Mouse (Mus musculus): ENCODE data around the gene 1700020D05Rik. TPM values are rescaled to one million over a fixed set of nuclear protein-coding genes. Genes with fewer than 3 reads are reported as not detected.

The 1700020D05Rik gene
- polyA plus RNA-seq, 1 experiment from 2014 or later: not detected

GRCm38 (mm10) chr19:5468374-5468773 lies 35.2 kb downstream of the 1700020D05Rik start, which contains the start of gene Ctsw:
Gene Ctsw (minus strand): TSS chr19:5468507.
- H3K4me1 ChIP-seq (ENCODE audit: control insufficient read depth, insufficient read depth, low read length): no peaks in the 10 kb centered on the region
- no peaks in the 10 kb centered on the region for H3K27me3 ChIP-seq (replicated peaks; ENCODE audit: control insufficient read depth, insufficient read depth, low read length)
- no peak within 1 kb of the TSS for H3K4me3 ChIP-seq (ENCODE audit: low read length)
- peaks cover 18% of the 10 kb centered on the region for H3K36me3 ChIP-seq (ENCODE audit: control insufficient read depth, insufficient read depth, low read length)
- H3K9me3 ChIP-seq (ENCODE audit: control insufficient read depth, low read length): no peaks in the 10 kb centered on the region
- no peak within 1 kb of the TSS for H3K27ac ChIP-seq (ENCODE audit: low read length)
- no peak within 1 kb of the TSS for H3K4me2 ChIP-seq (ENCODE audit: low read depth, low read length)
- no peak for ATAC-seq
- no peak within 1 kb of the TSS for H3K9ac ChIP-seq (ENCODE audit: low read depth, low read length)
- 52% methylated on average over 5 of the region's 5 CpGs for WGBS

- Histone ChIP-seq H3K27me3 (replicated peaks; ENCODE audit: control insufficient read depth, insufficient read depth, low read length) (no peaks in the 10 kb centered on the region), H3K9me3 (ENCODE audit: control insufficient read depth, low read length) (no peaks in the 10 kb centered on the region), H3K27ac (ENCODE audit: low read length) (no peak overlapping the region), H3K4me3 (ENCODE audit: low read length) (no peak overlapping the region), H3K4me1 (ENCODE audit: control insufficient read depth, insufficient read depth, low read length) (no peaks in the 10 kb centered on the region), H3K36me3 (ENCODE audit: control insufficient read depth, insufficient read depth, low read length) (peaks cover 18% of the 10 kb centered on the region), H3K4me2 (ENCODE audit: low read depth, low read length) (no peak overlapping the region), H3K9ac (ENCODE audit: low read depth, low read length) (no peak overlapping the region)
- ATAC-seq: no peak
- WGBS: 89% methylated on average over 6 of the region's 6 CpGs
Measured at GRCm38 (mm10) chr19:5466916-5467500, 36.6 kb downstream of the 1700020D05Rik start.

GRCm38 (mm10) chr19:5465037-5465436 lies 38.5 kb downstream of the 1700020D05Rik start:
- no peak overlapping the region for H3K4me2 ChIP-seq (ENCODE audit: low read depth, low read length)
- H3K27ac ChIP-seq (ENCODE audit: low read length): no peak overlapping the region
- WGBS: 95% methylated on average over 8 of the region's 8 CpGs
- H3K36me3 ChIP-seq (ENCODE audit: control insufficient read depth, insufficient read depth, low read length): peaks cover 20% of the 10 kb centered on the region
- H3K9ac ChIP-seq (ENCODE audit: low read depth, low read length): no peak overlapping the region
- no peaks in the 10 kb centered on the region for H3K9me3 ChIP-seq (ENCODE audit: control insufficient read depth, low read length)
- H3K4me1 ChIP-seq (ENCODE audit: control insufficient read depth, insufficient read depth, low read length): peaks cover 8% of the 10 kb centered on the region
- H3K4me3 ChIP-seq (ENCODE audit: low read length): no peak overlapping the region
- ATAC-seq: no peak
- no peaks in the 10 kb centered on the region for H3K27me3 ChIP-seq (replicated peaks; ENCODE audit: control insufficient read depth, insufficient read depth, low read length)

- Histone ChIP-seq H3K4me1 (ENCODE audit: control insufficient read depth, insufficient read depth, low read length) (peaks cover 10% of the 10 kb centered on the region), H3K9me3 (ENCODE audit: control insufficient read depth, low read length) (no peaks in the 10 kb centered on the region), H3K36me3 (ENCODE audit: control insufficient read depth, insufficient read depth, low read length) (peaks cover 20% of the 10 kb centered on the region), H3K27ac (ENCODE audit: low read length) (no peak overlapping the region), H3K4me3 (ENCODE audit: low read length) (peak overlapping the region; percentile 24), H3K9ac (ENCODE audit: low read depth, low read length) (peak overlapping the region; percentile 49), H3K27me3 (replicated peaks; ENCODE audit: control insufficient read depth, insufficient read depth, low read length) (no peaks in the 10 kb centered on the region), H3K4me2 (ENCODE audit: low read depth, low read length) (peak overlapping the region; percentile 30)
- WGBS: 37% methylated on average over 15 of the region's 15 CpGs
- ATAC-seq: peak; percentile 5; the same call in 1 of the 2 replicates
Measured at GRCm38 (mm10) chr19:5463791-5464562, 39.6 kb downstream of the 1700020D05Rik start.

- H3K9me3 ChIP-seq (ENCODE audit: control insufficient read depth, low read length): no peaks in the 10 kb centered on the region
- H3K36me3 ChIP-seq (ENCODE audit: control insufficient read depth, insufficient read depth, low read length): peaks cover 20% of the 10 kb centered on the region
- 88% methylated on average over 9 of the region's 9 CpGs for WGBS
- H3K27ac ChIP-seq (ENCODE audit: low read length): no peak overlapping the region
- H3K4me1 ChIP-seq (ENCODE audit: control insufficient read depth, insufficient read depth, low read length): peaks cover 10% of the 10 kb centered on the region
- no peak overlapping the region for H3K4me2 ChIP-seq (ENCODE audit: low read depth, low read length)
- H3K27me3 ChIP-seq (replicated peaks; ENCODE audit: control insufficient read depth, insufficient read depth, low read length): no peaks in the 10 kb centered on the region
- no peak overlapping the region for H3K9ac ChIP-seq (ENCODE audit: low read depth, low read length)
- ATAC-seq: no peak
- H3K4me3 ChIP-seq (ENCODE audit: low read length): no peak overlapping the region
Measured at GRCm38 (mm10) chr19:5463212-5463611, 40.4 kb downstream of the 1700020D05Rik start.

GRCm38 (mm10) chr19:5461411-5461810 lies 42.2 kb downstream of the 1700020D05Rik start:
- H3K4me3 ChIP-seq (ENCODE audit: low read length): peak overlapping the region; percentile 74
- H3K4me2 ChIP-seq (ENCODE audit: low read depth, low read length): peak overlapping the region; percentile 94
- 80% methylated on average over 6 of the region's 6 CpGs for WGBS
- no peak for ATAC-seq
- H3K4me1 ChIP-seq (ENCODE audit: control insufficient read depth, insufficient read depth, low read length): peaks cover 13% of the 10 kb centered on the region
- no peaks in the 10 kb centered on the region for H3K9me3 ChIP-seq (ENCODE audit: control insufficient read depth, low read length)
- H3K9ac ChIP-seq (ENCODE audit: low read depth, low read length): peak overlapping the region; percentile 74
- no peaks in the 10 kb centered on the region for H3K27me3 ChIP-seq (replicated peaks; ENCODE audit: control insufficient read depth, insufficient read depth, low read length)
- H3K36me3 ChIP-seq (ENCODE audit: control insufficient read depth, insufficient read depth, low read length): peaks cover 13% of the 10 kb centered on the region
- H3K27ac ChIP-seq (ENCODE audit: low read length): no peak overlapping the region

- H3K4me2 ChIP-seq (ENCODE audit: low read depth, low read length): peak within 1 kb of the TSS; percentile 94
- H3K27ac ChIP-seq (ENCODE audit: low read length): peak within 1 kb of the TSS; percentile 59
- peak; percentile 69 for ATAC-seq
- H3K4me1 ChIP-seq (ENCODE audit: control insufficient read depth, insufficient read depth, low read length): peaks cover 22% of the 10 kb centered on the region
- H3K9me3 ChIP-seq (ENCODE audit: control insufficient read depth, low read length): no peaks in the 10 kb centered on the region
- no peaks in the 10 kb centered on the region for H3K27me3 ChIP-seq (replicated peaks; ENCODE audit: control insufficient read depth, insufficient read depth, low read length)
- peak within 1 kb of the TSS; percentile 74 for H3K4me3 ChIP-seq (ENCODE audit: low read length)
- peak within 1 kb of the TSS; percentile 74 for H3K9ac ChIP-seq (ENCODE audit: low read depth, low read length)
- WGBS: under 1% methylated on average over 32 of the region's 32 CpGs
- peaks cover 7% of the 10 kb centered on the region for H3K36me3 ChIP-seq (ENCODE audit: control insufficient read depth, insufficient read depth, low read length)
Measured at GRCm38 (mm10) chr19:5460465-5460911, 43.1 kb downstream of the 1700020D05Rik start, which contains the start of gene Fibp. Gene Fibp (plus strand): TSS chr19:5460615.

GRCm38 (mm10) chr19:5459896-5460295 lies 43.7 kb downstream of the 1700020D05Rik start:
- Histone ChIP-seq H3K27me3 (replicated peaks; ENCODE audit: control insufficient read depth, insufficient read depth, low read length) (no peaks in the 10 kb centered on the region), H3K9ac (ENCODE audit: low read depth, low read length) (peak overlapping the region; percentile 74), H3K4me3 (ENCODE audit: low read length) (peak overlapping the region; percentile 74), H3K27ac (ENCODE audit: low read length) (peak overlapping the region; percentile 59; the same call in 1 of the 2 replicates), H3K4me1 (ENCODE audit: control insufficient read depth, insufficient read depth, low read length) (peaks cover 28% of the 10 kb centered on the region), H3K9me3 (ENCODE audit: control insufficient read depth, low read length) (no peaks in the 10 kb centered on the region), H3K36me3 (ENCODE audit: control insufficient read depth, insufficient read depth, low read length) (peaks cover 3% of the 10 kb centered on the region; the same call in 1 of the 2 replicates), H3K4me2 (ENCODE audit: low read depth, low read length) (peak overlapping the region; percentile 68)
- 29% methylated on average over 3 of the region's 3 CpGs for WGBS
- no peak for ATAC-seq

- Histone ChIP-seq H3K4me2 (ENCODE audit: low read depth, low read length) (no peak overlapping the region), H3K9me3 (ENCODE audit: control insufficient read depth, low read length) (no peaks in the 10 kb centered on the region), H3K27ac (ENCODE audit: low read length) (no peak overlapping the region), H3K9ac (ENCODE audit: low read depth, low read length) (no peak overlapping the region), H3K4me3 (ENCODE audit: low read length) (no peak overlapping the region), H3K36me3 (ENCODE audit: control insufficient read depth, insufficient read depth, low read length) (peaks cover 3% of the 10 kb centered on the region; the same call in 1 of the 2 replicates), H3K27me3 (replicated peaks; ENCODE audit: control insufficient read depth, insufficient read depth, low read length) (no peaks in the 10 kb centered on the region), H3K4me1 (ENCODE audit: control insufficient read depth, insufficient read depth, low read length) (peaks cover 30% of the 10 kb centered on the region)
- WGBS: 63% methylated on average over 7 of the region's 7 CpGs
- ATAC-seq: no peak
Measured at GRCm38 (mm10) chr19:5459019-5459418, 44.6 kb downstream of the 1700020D05Rik start.
